9 mouse cellular contexts compared by ENCODE assay signal in the genomic region with DNA sequence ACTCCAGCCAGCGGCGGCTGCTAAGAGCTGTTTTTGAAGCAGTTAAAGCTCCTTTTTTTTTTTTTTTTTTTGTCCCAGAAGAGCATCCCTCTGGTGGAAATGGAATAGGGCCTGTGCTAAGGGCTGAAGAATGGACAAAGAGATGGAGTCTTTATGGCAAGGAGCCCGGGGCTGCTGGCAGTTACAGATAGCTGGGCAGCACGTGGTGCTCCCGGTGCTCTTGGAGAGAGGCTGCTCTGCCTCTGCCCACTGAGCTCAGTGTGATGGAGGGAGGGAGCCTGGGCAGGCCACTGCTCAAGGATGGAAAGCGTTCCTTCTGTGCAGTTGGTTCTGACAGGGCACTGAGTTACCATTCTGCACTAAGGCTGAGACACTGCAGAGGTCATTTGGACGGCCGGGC. TPM values are rescaled to one million over a fixed set of nuclear protein-coding genes. Genes with fewer than 3 reads are reported as not detected.
DNase-seq lines count a peak whose midpoint lies in the region; ATAC-seq and TF ChIP-seq lines count a peak whose summit lies in the region.
"Had no signal": no experiment of that assay in that cellular context is flagged by ENCODE, and none has a peak within 500 bp of the region (broad histone marks: within the 10 kb centered on the region; RNA-seq: fewer than 3 reads in every experiment).

No protein-coding gene starts in this region.

- H3K27me3 ChIP-seq in hindbrain, embryonic 13.5 days: no peaks in the 10 kb centered on the region
- no peaks in the 10 kb centered on the region for H3K27me3 ChIP-seq in hindbrain, embryonic 16.5 days (replicated peaks; ENCODE audit: control insufficient read depth, insufficient read depth, low read length)
- H3K27me3 ChIP-seq in liver, embryonic 14.5 days (ENCODE audit: control insufficient read depth, insufficient read depth, low read length): no peaks in the 10 kb centered on the region

- TF ChIP-seq EP300 in liver, embryonic 14.5 days (IDR thresholded peaks at IDR 0.05; ENCODE audit: low read depth): no peak

- H3K4me3 ChIP-seq in hindbrain, embryonic 13.5 days: no peak overlapping the region
- no peak overlapping the region for H3K4me3 ChIP-seq in hindbrain, embryonic 16.5 days (ENCODE audit: low read length)
- H3K4me3 ChIP-seq in liver, embryonic 14.5 days (ENCODE audit: insufficient read depth in 1 of 2, low read depth in 2 of 2, low read length in 2 of 2): no peak overlapping the region
- H3K4me3 ChIP-seq: midbrain, embryonic 12.5 days had no signal

- peak; percentile 38 for DNase-seq in Muller cell, postnatal 12 days (ENCODE audit: inconsistent ontology term)
- no peak for DNase-seq in liver, embryonic 14.5 days (ENCODE audit: low read depth in 3 of 3, low spot score in 3 of 3)
- no peak for DNase-seq in ovary, adult 18-20 months (ENCODE audit: low spot score)
- no peak for DNase-seq in gastrocnemius, adult 8-10 months (ENCODE audit: low spot score in 2 of 2)

- H3K36me3 ChIP-seq in hindbrain, embryonic 13.5 days: no peaks in the 10 kb centered on the region
- H3K36me3 ChIP-seq in hindbrain, embryonic 16.5 days (ENCODE audit: control insufficient read depth, insufficient read depth, low read length): no peaks in the 10 kb centered on the region
- H3K36me3 ChIP-seq in liver, embryonic 14.5 days (replicated peaks; ENCODE audit: control insufficient read depth, insufficient read depth, low read depth): no peaks in the 10 kb centered on the region
- H3K36me3 ChIP-seq: midbrain, embryonic 12.5 days had no signal

- H3K9me3 ChIP-seq in hindbrain, embryonic 13.5 days: no peaks in the 10 kb centered on the region
- H3K9me3 ChIP-seq in hindbrain, embryonic 16.5 days (ENCODE audit: control insufficient read depth, low read length): no peaks in the 10 kb centered on the region
- H3K9me3 ChIP-seq in liver, embryonic 14.5 days (ENCODE audit: control insufficient read depth, low read length): no peaks in the 10 kb centered on the region
- H3K9me3 ChIP-seq: midbrain, embryonic 12.5 days had no signal

- H3K9ac ChIP-seq in hindbrain, embryonic 13.5 days: no peak overlapping the region
- no peak overlapping the region for H3K9ac ChIP-seq in hindbrain, embryonic 16.5 days (ENCODE audit: low read depth, low read length)
- no peak overlapping the region for H3K9ac ChIP-seq in liver, embryonic 14.5 days (replicated peaks)
- H3K9ac ChIP-seq: midbrain, embryonic 12.5 days had no signal

- ATAC-seq in hindbrain, embryonic 13.5 days (ENCODE audit: low FRiP score): no peak
- no peak for ATAC-seq in hindbrain, embryonic 16.5 days
- peak; percentile 35; the same call in 1 of the 2 replicates for ATAC-seq in common myeloid progenitor, adult 5-6 weeks (replicated peaks; ENCODE audit: low read depth, poor library complexity, severe bottlenecking)
- ATAC-seq in liver, embryonic 14.5 days (ENCODE audit: insufficient read depth): peak; percentile 50; the same call in 1 of the 2 replicates
- no peak; the same call in 1 of the 2 replicates for ATAC-seq in granulocyte monocyte progenitor cell, adult 5-6 weeks (replicated peaks; ENCODE audit: poor library complexity, severe bottlenecking)

- WGBS in hindbrain, embryonic 13.5 days: 45% methylated on average over 8 of the region's 8 CpGs
- 42% methylated on average over 8 of the region's 8 CpGs for WGBS in hindbrain, embryonic 16.5 days
- WGBS in liver, embryonic 14.5 days (ENCODE audit: insufficient replicate concordance): 29% methylated on average over 8 of the region's 8 CpGs

- H3K4me2 ChIP-seq in hindbrain, embryonic 13.5 days: no peak overlapping the region
- no peak overlapping the region for H3K4me2 ChIP-seq in hindbrain, embryonic 16.5 days (ENCODE audit: low read length)
- no peak overlapping the region for H3K4me2 ChIP-seq in liver, embryonic 14.5 days (ENCODE audit: low read depth)
- H3K4me2 ChIP-seq: midbrain, embryonic 12.5 days had no signal

- peak overlapping the region; percentile 55; the same call in 1 of the 2 replicates for H3K27ac ChIP-seq in hindbrain, embryonic 13.5 days
- no peak overlapping the region for H3K27ac ChIP-seq in hindbrain, embryonic 16.5 days (ENCODE audit: low read depth, low read length)
- H3K27ac ChIP-seq in liver, embryonic 14.5 days: no peak overlapping the region
- H3K27ac ChIP-seq: midbrain, embryonic 12.5 days had no signal

- peaks cover 69% of the 10 kb centered on the region for H3K4me1 ChIP-seq in hindbrain, embryonic 13.5 days (replicated peaks)
- peaks cover 25% of the 10 kb centered on the region for H3K4me1 ChIP-seq in hindbrain, embryonic 16.5 days (ENCODE audit: control insufficient read depth, insufficient read depth, low read depth, low read length)
- H3K4me1 ChIP-seq in liver, embryonic 14.5 days (replicated peaks; ENCODE audit: control insufficient read depth in 2 of 2, insufficient read depth in 2 of 2, low read length in 1 of 2): peaks cover 8 to 20% of the 10 kb centered on the region in 2 experiments; a peak in 3 of 4 replicates

- TF ChIP-seq CTCF in liver, embryonic 14.5 days (IDR thresholded peaks at IDR 0.05; ENCODE audit: low read depth): no peak

RNA-seq across cellular contexts. Expression of a gene that starts 53.6 kb away (rescaled TPM):
- polyA plus RNA-seq in hindbrain, embryonic 13.5 days (2015; fragmentation: Nextera tagmentation; extraction: Ambion mirVana): 15.3 and 16.3 TPM in 2 replicates
- polyA plus RNA-seq in hindbrain, embryonic 16.5 days (2015; fragmentation: Nextera tagmentation; extraction: Ambion mirVana): 11.5 and 12.4 TPM in 2 replicates
- total RNA-seq in common myeloid progenitor, adult 5-6 weeks (2017): 33.1 and 49.7 TPM in 2 replicates
- polyA plus RNA-seq in liver, embryonic 14.5 days (2012; rRNA removed): 6.4 and 7.1 TPM in 2 replicates
- 9.9 and 10.7 TPM in 2 replicates for polyA plus RNA-seq in liver, embryonic 14.5 days (2014; fragmentation: Nextera tagmentation; extraction: Ambion mirVana)
- total RNA-seq in granulocyte monocyte progenitor cell, adult 5-6 weeks (2014; fragmentation: Nextera tagmentation): 42.0 and 50.1 TPM in 2 replicates
- 23.8 and 27.4 TPM in 2 replicates for total RNA-seq in granulocyte monocyte progenitor cell, adult 5-6 weeks (2017)
- 10 to 100 TPM; 24.6 to 32.4 (median 26.1) TPM for total RNA-seq in gastrocnemius, adult 8-10 months (2022)

Comparison
In these comparisons a context has a peak if more than half of its experiments do, and no peak if none do; other contexts are left out.
1. ATAC-seq: peak in common myeloid progenitor, adult 5-6 weeks (single experiment) and liver, embryonic 14.5 days (single experiment); none in hindbrain, embryonic 13.5 days (single experiment), hindbrain, embryonic 16.5 days (single experiment) and granulocyte monocyte progenitor cell, adult 5-6 weeks (single experiment).